Mouse (Mus musculus): ENCODE results near the gene Gm11146.

- TF ChIP-seq CTCF (IDR thresholded peaks at IDR 0.05; ENCODE audit: low read depth) (no peak), EP300 (IDR thresholded peaks at IDR 0.05; ENCODE audit: low read depth) (no peak)
Observed at GRCm38 (mm10) chr16:77594553-77594952, 7.3 kb downstream of the Gm11146 start.

All from heart, postnatal 0 days (tissue).